Mouse (Mus musculus) forebrain, embryonic 10.5 days (tissue): Measurements from ENCODE around the gene Hmcn2. TPM values are rescaled to one million over a fixed set of nuclear protein-coding genes. Genes with fewer than 3 reads are reported as not detected.

ENCODE experiments used
- DNase-seq: peaks from one replicate; pipeline ENCODE4 v3.0.0-alpha.2; 2017; ENCODE audit warnings: low spot score; ENCODE audit errors: extremely low spot score
- H3K27ac ChIP-seq: fragments of 300-500 bp; sonication (generic); 2 replicates; pipeline ENCODE4 v1.5.1; 2016; ENCODE audit warnings: mild to moderate bottlenecking
- H3K27me3 ChIP-seq: fragments of 300-500 bp; sonication (generic); 2 replicates; pipeline ENCODE4 v1.6.1; 2016; ENCODE audit warnings: mild to moderate bottlenecking; ENCODE audit not compliant: poor library complexity, severe bottlenecking
- H3K36me3 ChIP-seq: fragments of 300-500 bp; sonication (generic); replicated peaks from 2 replicates; pipeline ENCODE4 v1.6.1; 2016; ENCODE audit warnings: mild to moderate bottlenecking, moderate library complexity
- H3K4me1 ChIP-seq: fragments of 300-500 bp; sonication (generic); 2 replicates; pipeline ENCODE4 v1.6.1; 2016
- H3K4me3 ChIP-seq: fragments of 300-500 bp; sonication (generic); 2 replicates; pipeline ENCODE4 v1.5.1; 2016; ENCODE audit warnings: mild to moderate bottlenecking, moderate library complexity
- H3K9me3 ChIP-seq: fragments of 300-500 bp; sonication (generic); 2 replicates; pipeline ENCODE4 v1.6.1; 2016; ENCODE audit warnings: mild to moderate bottlenecking, moderate library complexity
- WGBS: fragments of 180-500 bp; shearing (Covaris S2); methylation state at CpG from one replicate; pipeline ENCODE4 v1.1.7; 2016; 5-methylcytosine and 5-hydroxymethylcytosine counted together
- polyA plus RNA-seq: library from polyadenylated mRNA; unstranded; fragments of >200 nt; fragmentation: Nextera tagmentation; extraction: Ambion mirVana; gene quantifications from 2 replicates; pipeline ENCODE4 v1.2.1, GENCODE M21; 2016

Gene Hmcn2
- polyA plus RNA-seq, 1 experiment from 2014 or later, result not detected

DNA sequence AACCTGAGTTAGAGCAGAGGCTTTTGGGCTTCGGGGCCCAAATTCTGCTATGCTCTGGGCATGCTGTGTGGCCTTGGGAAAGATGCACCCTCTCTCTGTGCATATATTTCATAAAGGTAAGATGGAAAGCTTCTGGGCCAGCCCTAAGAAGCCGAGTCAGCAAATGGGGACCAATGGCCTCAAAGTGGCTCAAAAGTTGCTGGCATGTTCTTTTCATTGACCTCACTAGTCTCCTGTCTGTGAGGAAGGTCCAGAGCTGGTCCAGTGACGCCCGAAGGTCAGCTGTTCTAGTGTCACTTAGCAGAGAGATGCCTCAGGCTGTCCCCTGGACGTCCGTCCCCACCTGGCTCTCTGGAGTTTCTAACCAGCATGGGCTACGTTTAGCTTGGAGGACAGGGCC lies 154.6 kb downstream of the Hmcn2 start:
- DNase-seq, result no peak
- no peaks in the 10 kb centered on the region for H3K36me3 ChIP-seq
- H3K9me3 ChIP-seq, result no peaks in the 10 kb centered on the region
- 72% methylated on average over 7 of the region's 7 CpGs for WGBS
- H3K4me3 ChIP-seq, result no peak overlapping the region
- peaks cover 26% of the 10 kb centered on the region for H3K4me1 ChIP-seq
- no peak overlapping the region for H3K27ac ChIP-seq
- peaks cover 79% of the 10 kb centered on the region for H3K27me3 ChIP-seq

DNA sequence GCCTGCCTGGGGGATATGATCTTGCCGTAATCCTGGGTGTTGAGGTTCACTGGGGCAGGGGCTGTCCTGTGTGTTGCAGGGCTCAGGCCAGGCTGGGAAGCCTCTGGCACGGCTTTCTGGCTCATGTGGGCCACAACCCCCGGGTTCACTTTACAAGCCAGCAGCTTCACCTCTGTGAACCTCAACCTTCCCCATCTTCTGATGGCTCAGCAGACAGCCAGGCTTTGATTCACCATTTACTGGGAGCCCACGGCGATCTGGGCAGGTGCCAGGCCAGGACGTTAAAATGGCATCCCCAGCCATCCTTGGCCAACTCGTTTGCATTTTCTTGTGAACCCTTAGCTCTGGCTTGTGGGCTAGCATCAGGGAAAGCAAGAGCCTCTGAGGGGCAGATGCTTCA lies 155.3 kb downstream of the Hmcn2 start:
- WGBS, result 27% methylated on average over 7 of the region's 7 CpGs
- H3K27me3 ChIP-seq, result peaks cover 73% of the 10 kb centered on the region
- H3K36me3 ChIP-seq, result no peaks in the 10 kb centered on the region
- peaks cover 22% of the 10 kb centered on the region for H3K4me1 ChIP-seq
- H3K27ac ChIP-seq, result no peak overlapping the region; the same call in 1 of the 2 replicates
- no peak for DNase-seq
- H3K9me3 ChIP-seq, result no peaks in the 10 kb centered on the region; the same call in 1 of the 2 replicates
- H3K4me3 ChIP-seq, result peak overlapping the region; percentile 54

DNA sequence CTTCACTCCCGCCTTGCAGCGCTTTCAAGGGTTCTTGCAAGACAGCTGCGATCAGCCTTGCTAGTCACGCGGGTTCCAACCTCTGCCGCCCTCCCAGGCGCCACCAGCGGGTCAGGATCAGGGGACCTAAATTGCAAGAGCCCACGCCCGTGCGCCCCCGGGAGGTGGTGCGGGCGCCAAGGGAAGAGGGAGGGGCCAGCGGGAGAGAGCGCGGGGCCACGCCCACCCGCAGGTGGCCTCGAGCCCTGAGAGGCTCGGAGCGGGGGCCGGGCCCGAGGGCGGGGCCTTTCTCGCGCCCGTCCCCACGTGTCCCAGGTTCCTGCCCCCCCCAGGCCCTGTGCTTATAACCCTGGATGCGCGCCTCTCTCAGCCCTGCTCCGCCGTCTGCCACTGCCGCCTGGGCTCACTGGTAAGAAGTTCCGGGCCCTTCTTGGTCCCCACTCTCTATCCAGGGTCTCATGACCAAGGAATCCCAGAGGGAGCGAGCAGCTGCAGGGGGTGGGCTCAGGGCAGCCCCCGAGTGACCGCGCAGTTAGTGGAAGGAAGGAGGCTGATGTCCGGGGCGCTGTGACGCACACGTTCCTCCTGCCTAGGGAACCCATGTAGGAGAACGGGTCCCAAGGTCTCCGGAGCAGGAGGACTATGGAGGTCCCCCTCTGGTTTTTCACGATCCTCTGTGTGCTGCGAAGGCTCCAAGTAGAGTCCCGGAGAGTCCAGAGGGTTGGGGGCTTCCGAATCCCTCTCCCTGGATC lies 155.9 kb downstream of the Hmcn2 start, which contains the start of gene Ass1:
TSS of gene Ass1 (plus strand) at position 277 of the 752 bp plus-strand sequence.
- peak; percentile 44 for DNase-seq
- H3K9me3 ChIP-seq, result no peaks in the 10 kb centered on the region; the same call in 1 of the 2 replicates
- 1% methylated on average over 48 of the region's 49 CpGs for WGBS
- peaks cover 28% of the 10 kb centered on the region for H3K4me1 ChIP-seq
- H3K27ac ChIP-seq, result no peak within 1 kb of the TSS; the same call in 1 of the 2 replicates
- H3K36me3 ChIP-seq, result no peaks in the 10 kb centered on the region
- peak within 1 kb of the TSS; percentile 54 for H3K4me3 ChIP-seq
- peaks cover 66% of the 10 kb centered on the region for H3K27me3 ChIP-seq

DNA sequence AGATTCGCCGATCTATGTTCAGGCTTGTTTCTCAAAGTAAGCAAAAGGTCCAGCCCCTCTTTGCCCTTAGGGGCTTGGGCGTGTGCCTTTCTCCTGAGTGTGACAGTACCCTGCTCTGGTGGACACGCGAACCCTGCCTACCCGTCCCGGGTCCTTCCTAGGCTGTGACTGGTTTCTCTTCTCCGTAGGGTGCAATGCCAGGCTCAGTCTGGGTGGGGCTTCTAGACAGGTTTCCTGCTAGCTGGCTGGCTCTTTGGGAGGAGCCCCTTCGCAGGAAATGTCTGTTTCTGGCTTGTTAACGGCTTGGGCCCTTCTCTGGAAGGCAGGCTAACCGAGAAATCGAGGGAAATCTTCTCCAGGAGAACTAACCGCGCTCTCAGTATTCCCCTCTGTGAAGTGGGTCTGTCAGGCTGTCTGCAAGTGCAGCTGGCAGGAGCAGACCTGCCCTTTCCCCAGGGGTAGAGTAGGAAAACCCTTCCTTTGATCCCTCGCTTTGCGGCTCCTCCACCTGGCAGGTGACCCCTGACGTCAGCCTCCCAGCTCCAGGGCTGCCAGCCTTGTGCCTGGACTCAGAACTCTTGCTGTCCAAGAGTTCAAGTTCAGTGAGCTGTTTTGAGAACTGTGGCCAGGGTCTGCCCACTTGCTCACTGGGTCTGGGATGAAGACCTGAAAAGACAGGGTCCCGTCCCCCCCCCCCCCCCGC lies 156.6 kb downstream of the Hmcn2 start:
- no peak for DNase-seq
- no peaks in the 10 kb centered on the region; the same call in 1 of the 2 replicates for H3K9me3 ChIP-seq
- H3K36me3 ChIP-seq, result no peaks in the 10 kb centered on the region
- 9% methylated on average over 17 of the region's 19 CpGs for WGBS
- peaks cover 28% of the 10 kb centered on the region for H3K4me1 ChIP-seq
- H3K27me3 ChIP-seq, result peaks cover 65% of the 10 kb centered on the region
- no peak overlapping the region for H3K27ac ChIP-seq
- peak overlapping the region; percentile 54 for H3K4me3 ChIP-seq

DNA sequence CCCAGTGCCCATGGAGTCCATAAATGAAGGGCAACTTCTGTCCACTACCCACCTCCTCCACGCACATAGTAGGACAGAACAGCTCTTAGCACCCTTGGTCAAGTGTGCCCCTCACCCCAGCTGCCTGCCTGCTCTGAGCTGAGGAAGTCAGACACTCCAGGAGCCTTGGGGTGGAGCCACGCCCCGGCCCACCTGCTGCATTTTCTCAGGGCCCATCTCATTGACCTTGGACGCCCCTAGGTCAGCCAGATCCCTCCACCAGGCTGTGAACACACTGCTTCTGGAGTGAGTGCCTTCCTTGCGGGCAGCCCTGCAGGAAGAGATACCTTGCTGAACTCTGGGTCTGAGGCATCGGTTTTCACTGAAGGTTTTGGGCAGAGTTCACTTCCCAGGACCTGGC lies 157.4 kb downstream of the Hmcn2 start:
- DNase-seq, result no peak
- Histone ChIP-seq H3K27ac (no peak overlapping the region), H3K4me3 (no peak overlapping the region), H3K27me3 (peaks cover 65% of the 10 kb centered on the region), H3K36me3 (no peaks in the 10 kb centered on the region), H3K4me1 (peaks cover 34% of the 10 kb centered on the region), H3K9me3 (no peaks in the 10 kb centered on the region; the same call in 1 of the 2 replicates)
- WGBS, result 57% methylated on average over 6 of the region's 6 CpGs

DNA sequence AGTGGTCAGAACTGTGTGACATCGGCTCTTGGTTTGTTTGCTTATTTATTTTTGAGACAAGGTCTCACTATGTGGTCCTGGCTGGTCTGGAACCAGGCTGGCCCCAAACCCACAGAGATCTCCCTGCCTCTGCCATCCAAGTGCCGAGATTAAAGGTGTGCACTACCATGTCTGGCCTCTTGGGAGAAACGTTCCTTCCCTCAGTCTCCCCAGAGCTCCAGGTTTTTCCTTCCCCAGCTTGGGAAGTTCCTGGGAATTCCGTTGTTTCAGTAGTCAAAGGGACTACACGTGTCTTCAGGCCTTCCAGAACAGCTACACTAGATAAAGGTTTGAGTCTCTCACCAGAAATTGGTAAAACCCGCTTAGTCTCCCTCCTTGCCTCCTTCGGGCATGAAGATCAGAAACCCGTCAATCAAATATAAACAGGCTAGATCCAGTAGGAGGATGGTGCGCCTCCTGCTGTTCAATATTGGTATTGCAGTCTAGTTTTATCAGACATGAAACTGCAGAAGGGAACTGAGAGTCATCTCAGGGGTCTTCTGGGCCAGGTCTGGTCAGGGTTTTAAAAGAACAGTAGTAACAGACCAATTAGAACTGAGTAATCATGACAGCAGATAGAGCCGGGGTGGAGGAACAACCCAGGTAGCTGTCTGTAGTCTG lies 158.3 kb downstream of the Hmcn2 start:
- no peak overlapping the region for H3K4me3 ChIP-seq
- H3K36me3 ChIP-seq, result no peaks in the 10 kb centered on the region
- H3K27me3 ChIP-seq, result peaks cover 61% of the 10 kb centered on the region
- no peak for DNase-seq
- peaks cover 37% of the 10 kb centered on the region for H3K4me1 ChIP-seq
- H3K27ac ChIP-seq, result no peak overlapping the region
- WGBS, result 53% methylated on average over 10 of the region's 10 CpGs
- no peaks in the 10 kb centered on the region; the same call in 1 of the 2 replicates for H3K9me3 ChIP-seq

DNA sequence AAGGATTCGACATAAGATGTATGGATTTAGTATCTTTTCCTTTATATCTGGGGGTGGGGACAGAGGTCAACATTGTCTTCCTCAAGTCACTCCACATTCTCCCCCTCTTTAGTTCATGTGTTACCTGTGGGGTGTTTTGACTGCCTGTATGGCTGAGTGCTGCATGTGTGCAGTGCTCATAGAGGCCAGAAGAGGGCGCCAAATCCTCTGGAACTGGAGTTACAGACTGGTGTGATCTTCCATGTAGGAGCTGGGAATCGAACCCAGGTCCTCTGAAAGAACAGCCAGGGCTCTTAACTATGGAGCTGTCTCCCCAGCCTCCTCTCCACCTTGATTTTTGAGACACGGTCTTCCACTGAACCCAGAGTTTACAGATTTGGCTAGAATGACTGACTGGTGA lies 159.7 kb downstream of the Hmcn2 start:
- Histone ChIP-seq H3K27ac (no peak overlapping the region), H3K36me3 (no peaks in the 10 kb centered on the region), H3K4me1 (peaks cover 41% of the 10 kb centered on the region), H3K27me3 (peaks cover 55% of the 10 kb centered on the region), H3K4me3 (no peak overlapping the region), H3K9me3 (no peaks in the 10 kb centered on the region; the same call in 1 of the 2 replicates)
- DNase-seq, result no peak
- WGBS, result 68% methylated on average over 4 of the region's 4 CpGs

DNA sequence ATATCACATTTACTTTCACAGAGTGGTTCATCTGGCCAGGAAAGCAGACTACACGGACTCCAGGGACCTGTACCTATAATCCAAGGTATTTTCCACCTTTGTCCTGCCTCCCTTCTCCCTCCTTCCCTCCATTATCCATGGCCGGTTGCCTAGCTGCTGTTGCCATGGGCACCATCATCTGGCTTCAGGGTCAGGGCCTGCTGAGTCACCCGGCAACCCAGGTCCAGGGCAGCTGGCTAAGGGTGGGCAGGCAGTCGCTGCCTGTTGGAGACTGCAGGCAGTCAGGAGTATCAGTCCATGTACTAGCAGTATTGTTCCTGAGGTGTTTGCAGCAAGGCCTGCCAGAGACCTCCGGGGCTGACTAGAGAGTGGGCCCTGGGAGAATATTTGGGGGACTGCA lies 160.5 kb downstream of the Hmcn2 start:
- Histone ChIP-seq H3K27me3 (peaks cover 55% of the 10 kb centered on the region), H3K4me1 (peaks cover 36% of the 10 kb centered on the region), H3K9me3 (no peaks in the 10 kb centered on the region; the same call in 1 of the 2 replicates), H3K36me3 (no peaks in the 10 kb centered on the region), H3K4me3 (no peak overlapping the region), H3K27ac (no peak overlapping the region; the same call in 1 of the 2 replicates)
- 67% methylated on average over 5 of the region's 5 CpGs for WGBS
- no peak for DNase-seq

DNA sequence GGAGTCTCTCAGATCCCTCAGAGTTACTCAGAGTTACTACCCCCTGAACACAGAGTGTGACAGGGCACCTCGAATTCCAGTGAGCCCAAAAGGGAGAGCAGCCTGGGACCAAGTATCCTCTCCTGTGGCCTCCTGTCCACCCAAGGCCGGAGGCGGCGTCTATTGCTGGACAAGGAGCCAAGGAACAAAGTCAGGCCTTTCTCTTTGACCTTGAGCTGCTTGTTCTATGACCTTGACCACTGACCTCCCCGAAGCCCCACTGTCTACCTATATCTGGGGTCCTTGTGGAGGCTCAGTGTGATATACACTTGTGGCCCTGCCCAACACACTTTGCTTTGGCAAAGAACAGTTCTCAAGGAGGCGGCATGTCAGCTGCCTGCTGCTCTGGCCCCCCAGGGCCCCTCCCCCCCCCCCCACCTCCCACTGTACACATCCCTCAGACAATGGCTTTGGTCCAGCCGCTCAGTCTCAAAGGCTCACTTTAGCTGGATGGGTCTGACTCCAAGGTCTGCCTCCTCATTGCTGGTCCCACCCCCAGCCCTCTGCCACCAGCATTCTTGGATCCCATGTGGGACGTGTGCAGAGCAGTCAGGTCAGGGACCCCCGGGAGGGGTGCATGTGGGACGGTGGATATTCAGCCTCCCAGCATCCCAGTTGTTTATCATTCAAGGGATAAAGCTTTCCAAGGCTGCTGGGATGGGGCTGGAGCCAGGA lies 162.0 kb downstream of the Hmcn2 start:
- Histone ChIP-seq H3K36me3 (no peaks in the 10 kb centered on the region), H3K27me3 (peaks cover 42% of the 10 kb centered on the region), H3K4me1 (peaks cover 20% of the 10 kb centered on the region), H3K4me3 (no peak overlapping the region), H3K9me3 (no peaks in the 10 kb centered on the region; the same call in 1 of the 2 replicates), H3K27ac (no peak overlapping the region)
- 77% methylated on average over 10 of the region's 10 CpGs for WGBS
- no peak for DNase-seq

DNA sequence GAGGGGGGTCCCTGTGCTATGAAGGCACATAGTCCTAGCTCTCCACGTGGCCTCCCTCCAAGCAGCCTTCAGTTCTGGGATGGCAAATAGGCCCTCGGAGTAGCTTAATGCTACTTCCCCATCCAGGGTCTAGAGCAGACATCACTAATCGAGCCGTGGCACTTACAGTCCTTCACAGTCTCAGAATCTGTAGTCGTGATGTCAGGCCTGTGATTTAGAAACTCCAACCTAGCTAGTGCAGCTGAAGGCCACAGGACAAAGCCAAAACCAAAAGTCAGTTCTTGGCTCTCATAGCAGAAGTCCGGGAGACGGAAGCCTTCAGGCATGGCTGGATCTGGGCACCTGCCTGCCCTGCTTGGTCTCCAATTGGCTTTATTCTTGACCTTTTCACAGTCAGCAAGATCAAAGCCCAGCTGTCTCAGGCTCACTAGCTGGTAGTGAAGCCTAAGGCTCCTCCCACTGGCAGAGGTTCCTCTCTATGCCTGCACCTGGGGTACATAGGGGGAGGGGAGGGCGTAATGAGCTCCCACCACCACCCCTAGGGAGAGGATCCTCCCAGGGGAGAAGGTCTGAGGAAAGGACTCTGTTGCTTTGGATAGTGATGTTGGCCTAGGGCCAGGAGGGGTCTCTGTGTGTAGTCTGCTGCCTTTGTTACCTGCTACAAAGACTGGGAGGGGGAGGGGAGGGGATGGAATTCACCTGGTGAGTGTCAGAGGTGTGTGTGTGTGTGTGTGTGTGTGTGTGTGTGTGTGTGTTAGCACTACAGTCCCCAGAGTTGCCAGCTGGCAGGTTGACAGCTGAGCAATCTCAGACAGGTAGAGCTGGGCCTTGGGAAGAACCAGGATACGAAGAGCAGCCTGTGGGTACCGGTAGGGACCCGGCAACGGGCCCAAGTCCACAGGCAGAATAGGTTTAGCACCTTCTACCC lies 163.3 kb downstream of the Hmcn2 start:
- Histone ChIP-seq H3K36me3 (no peaks in the 10 kb centered on the region), H3K9me3 (no peaks in the 10 kb centered on the region; the same call in 1 of the 2 replicates), H3K27ac (no peak overlapping the region), H3K4me1 (peaks cover 20% of the 10 kb centered on the region), H3K27me3 (peaks cover 39% of the 10 kb centered on the region), H3K4me3 (no peak overlapping the region)
- 79% methylated on average over 12 of the region's 12 CpGs for WGBS
- DNase-seq, result no peak

DNA sequence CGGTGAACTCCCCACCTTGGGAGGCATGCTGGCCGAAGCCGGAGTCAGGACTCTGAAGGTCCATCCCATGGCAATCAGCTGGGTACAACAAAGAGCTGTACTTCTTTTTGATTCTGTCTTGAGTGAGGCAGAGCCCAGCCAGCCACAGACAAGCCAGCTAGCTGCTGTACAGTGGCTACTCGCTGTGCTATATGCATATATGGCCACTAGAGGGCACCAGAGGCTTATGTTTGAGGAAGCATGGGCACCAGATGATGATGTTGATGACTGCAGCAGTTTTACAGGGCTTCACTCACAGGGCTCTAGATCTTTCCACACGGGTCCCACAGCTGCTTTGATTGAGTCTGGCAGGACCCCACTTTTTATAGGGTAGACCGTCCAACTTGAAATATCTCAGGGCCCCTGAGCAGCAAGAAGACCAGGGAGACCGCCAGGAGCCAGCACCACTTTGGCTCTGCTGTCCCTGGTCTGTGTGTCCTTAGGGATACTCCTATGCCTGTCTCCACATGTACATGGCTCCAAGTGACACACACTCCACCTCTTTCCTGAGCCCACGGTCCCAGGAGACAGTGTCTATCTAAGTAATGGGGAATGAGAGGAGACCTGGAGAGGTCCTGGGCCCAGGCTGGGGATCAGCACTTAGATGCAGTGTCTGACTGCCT lies 168.8 kb downstream of the Hmcn2 start:
- no peaks in the 10 kb centered on the region for H3K9me3 ChIP-seq
- DNase-seq, result peak; percentile 85
- no peak overlapping the region for H3K27ac ChIP-seq
- H3K4me3 ChIP-seq, result no peak overlapping the region
- H3K27me3 ChIP-seq, result peaks cover 79% of the 10 kb centered on the region
- WGBS, result 35% methylated on average over 8 of the region's 8 CpGs
- H3K4me1 ChIP-seq, result peaks cover 21% of the 10 kb centered on the region
- H3K36me3 ChIP-seq, result no peaks in the 10 kb centered on the region
